Mouse (Mus musculus): ENCODE measurements around the gene Khdc3. TPM values are rescaled to one million over a fixed set of nuclear protein-coding genes. Genes with fewer than 3 reads are reported as not detected.

Khdc3 gene
- polyA plus RNA-seq, 1 experiment from 2014 or later: not detected

- Histone ChIP-seq H3K9me3 (ENCODE audit: low read length) (no peaks in the 10 kb centered on the region), H3K27me3 (ENCODE audit: insufficient read depth, low read length) (no peaks in the 10 kb centered on the region), H3K4me2 (replicated peaks; ENCODE audit: low read depth, low read length) (no peak overlapping the region), H3K27ac (ENCODE audit: low read length) (no peak overlapping the region), H3K4me1 (ENCODE audit: insufficient read depth, low read length) (no peaks in the 10 kb centered on the region), H3K4me3 (ENCODE audit: low read length) (no peak overlapping the region), H3K9ac (replicated peaks; ENCODE audit: low read length) (no peak overlapping the region), H3K36me3 (ENCODE audit: insufficient read depth, low read length) (no peaks in the 10 kb centered on the region)
- 0% methylated on average over 1 of the region's 1 CpGs for WGBS
- ATAC-seq (ENCODE audit: low FRiP score, low TSS enrichment): peak; percentile 19; the same call in 1 of the 2 replicates
These were observed 9.9 kb upstream of the Khdc3 start for GRCm38 (mm10) chr9:73091747-73092146.

GRCm38 (mm10) chr9:73094580-73094979 is 7.1 kb upstream of the Khdc3 start:
- Histone ChIP-seq H3K9ac (replicated peaks; ENCODE audit: low read length) (no peak overlapping the region), H3K36me3 (ENCODE audit: insufficient read depth, low read length) (no peaks in the 10 kb centered on the region), H3K27me3 (ENCODE audit: insufficient read depth, low read length) (no peaks in the 10 kb centered on the region), H3K27ac (ENCODE audit: low read length) (no peak overlapping the region), H3K4me3 (ENCODE audit: low read length) (no peak overlapping the region), H3K9me3 (ENCODE audit: low read length) (no peaks in the 10 kb centered on the region), H3K4me1 (ENCODE audit: insufficient read depth, low read length) (no peaks in the 10 kb centered on the region), H3K4me2 (replicated peaks; ENCODE audit: low read depth, low read length) (peak overlapping the region; percentile 19; the same call in 1 of the 2 replicates)
- ATAC-seq (ENCODE audit: low FRiP score, low TSS enrichment): peak; percentile 69
- WGBS: 28% methylated on average over 17 of the region's 17 CpGs

- Histone ChIP-seq H3K36me3 (ENCODE audit: insufficient read depth, low read length) (no peaks in the 10 kb centered on the region), H3K27ac (ENCODE audit: low read length) (no peak overlapping the region), H3K9me3 (ENCODE audit: low read length) (no peaks in the 10 kb centered on the region), H3K9ac (replicated peaks; ENCODE audit: low read length) (no peak overlapping the region), H3K27me3 (ENCODE audit: insufficient read depth, low read length) (peaks cover 3% of the 10 kb centered on the region; the same call in 1 of the 2 replicates), H3K4me1 (ENCODE audit: insufficient read depth, low read length) (no peaks in the 10 kb centered on the region), H3K4me2 (replicated peaks; ENCODE audit: low read depth, low read length) (no peak overlapping the region), H3K4me3 (ENCODE audit: low read length) (no peak overlapping the region)
- 85% methylated on average over 2 of the region's 2 CpGs for WGBS
- ATAC-seq (ENCODE audit: low FRiP score, low TSS enrichment): no peak
These were observed 3.7 kb upstream of the Khdc3 start for GRCm38 (mm10) chr9:73097898-73098297.

GRCm38 (mm10) chr9:73102181-73102580 is 545 bp downstream of the Khdc3 start, which contains the start of gene Gm20509:
TSS of gene Gm20509 (plus strand) at chr9:73102470.
- no peak for ATAC-seq (ENCODE audit: low FRiP score, low TSS enrichment)
- Histone ChIP-seq H3K27me3 (ENCODE audit: insufficient read depth, low read length) (peaks cover 17% of the 10 kb centered on the region; the same call in 1 of the 2 replicates), H3K4me3 (ENCODE audit: low read length) (peak within 1 kb of the TSS; percentile 49), H3K9ac (replicated peaks; ENCODE audit: low read length) (peak within 1 kb of the TSS; percentile 67), H3K9me3 (ENCODE audit: low read length) (no peaks in the 10 kb centered on the region), H3K36me3 (ENCODE audit: insufficient read depth, low read length) (no peaks in the 10 kb centered on the region), H3K27ac (ENCODE audit: low read length) (no peak within 1 kb of the TSS), H3K4me2 (replicated peaks; ENCODE audit: low read depth, low read length) (peak within 1 kb of the TSS; percentile 85), H3K4me1 (ENCODE audit: insufficient read depth, low read length) (0 out of 2 replicates have a peak, but pooled peaks cover 7% of the 10 kb centered on the region)
- 90% methylated on average over 4 of the region's 4 CpGs for WGBS

- no peak overlapping the region for H3K27ac ChIP-seq (ENCODE audit: low read length)
- H3K4me3 ChIP-seq (ENCODE audit: low read length): peak overlapping the region; percentile 49
- H3K9ac ChIP-seq (replicated peaks; ENCODE audit: low read length): peak overlapping the region; percentile 67
- ATAC-seq (ENCODE audit: low FRiP score, low TSS enrichment): peak; percentile 66
- H3K36me3 ChIP-seq (ENCODE audit: insufficient read depth, low read length): no peaks in the 10 kb centered on the region
- peaks cover 17% of the 10 kb centered on the region; the same call in 1 of the 2 replicates for H3K27me3 ChIP-seq (ENCODE audit: insufficient read depth, low read length)
- H3K9me3 ChIP-seq (ENCODE audit: low read length): no peaks in the 10 kb centered on the region
- H3K4me1 ChIP-seq (ENCODE audit: insufficient read depth, low read length): 0 out of 2 replicates have a peak, but pooled peaks cover 7% of the 10 kb centered on the region
- 3% methylated on average over 60 of the region's 60 CpGs for WGBS
- peak overlapping the region; percentile 85 for H3K4me2 ChIP-seq (replicated peaks; ENCODE audit: low read depth, low read length)
These were observed 1.7 kb downstream of the Khdc3 start for GRCm38 (mm10) chr9:73103159-73103879.

GRCm38 (mm10) chr9:73103880-73104198 is 2.2 kb downstream of the Khdc3 start:
- 0 out of 2 replicates have a peak, but pooled peaks cover 7% of the 10 kb centered on the region for H3K4me1 ChIP-seq (ENCODE audit: insufficient read depth, low read length)
- 34% methylated on average over 5 of the region's 5 CpGs for WGBS
- no peaks in the 10 kb centered on the region for H3K9me3 ChIP-seq (ENCODE audit: low read length)
- ATAC-seq (ENCODE audit: low FRiP score, low TSS enrichment): peak; percentile 68
- peak overlapping the region; percentile 67 for H3K9ac ChIP-seq (replicated peaks; ENCODE audit: low read length)
- peak overlapping the region; percentile 49 for H3K4me3 ChIP-seq (ENCODE audit: low read length)
- no peak overlapping the region for H3K27ac ChIP-seq (ENCODE audit: low read length)
- peak overlapping the region; percentile 85 for H3K4me2 ChIP-seq (replicated peaks; ENCODE audit: low read depth, low read length)
- no peaks in the 10 kb centered on the region for H3K36me3 ChIP-seq (ENCODE audit: insufficient read depth, low read length)
- peaks cover 17% of the 10 kb centered on the region; the same call in 1 of the 2 replicates for H3K27me3 ChIP-seq (ENCODE audit: insufficient read depth, low read length)

GRCm38 (mm10) chr9:73105141-73105540 is 3.5 kb downstream of the Khdc3 start:
- H3K27me3 ChIP-seq (ENCODE audit: insufficient read depth, low read length): peaks cover 17% of the 10 kb centered on the region; the same call in 1 of the 2 replicates

GRCm38 (mm10) chr9:73105771-73106170 is 4.1 kb downstream of the Khdc3 start:
- Histone ChIP-seq H3K4me3 (ENCODE audit: low read length) (no peak overlapping the region), H3K9ac (replicated peaks; ENCODE audit: low read length) (no peak overlapping the region), H3K27me3 (ENCODE audit: insufficient read depth, low read length) (peaks cover 17% of the 10 kb centered on the region; the same call in 1 of the 2 replicates), H3K4me1 (ENCODE audit: insufficient read depth, low read length) (0 out of 2 replicates have a peak, but pooled peaks cover 7% of the 10 kb centered on the region), H3K36me3 (ENCODE audit: insufficient read depth, low read length) (no peaks in the 10 kb centered on the region), H3K4me2 (replicated peaks; ENCODE audit: low read depth, low read length) (no peak overlapping the region), H3K9me3 (ENCODE audit: low read length) (no peaks in the 10 kb centered on the region), H3K27ac (ENCODE audit: low read length) (no peak overlapping the region)
- no peak for ATAC-seq (ENCODE audit: low FRiP score, low TSS enrichment)

More at GRCm38 (mm10) chr9:73105141-73105540, 3.5 kb downstream of the Khdc3 start:
- Histone ChIP-seq H3K36me3 (ENCODE audit: insufficient read depth, low read length) (no peaks in the 10 kb centered on the region), H3K4me2 (replicated peaks; ENCODE audit: low read depth, low read length) (no peak overlapping the region), H3K9me3 (ENCODE audit: low read length) (no peaks in the 10 kb centered on the region), H3K4me3 (ENCODE audit: low read length) (no peak overlapping the region), H3K9ac (replicated peaks; ENCODE audit: low read length) (no peak overlapping the region), H3K27ac (ENCODE audit: low read length) (no peak overlapping the region), H3K4me1 (ENCODE audit: insufficient read depth, low read length) (0 out of 2 replicates have a peak, but pooled peaks cover 7% of the 10 kb centered on the region)
- WGBS: 59% methylated on average over 1 of the region's 1 CpGs
- ATAC-seq (ENCODE audit: low FRiP score, low TSS enrichment): no peak

- no peaks in the 10 kb centered on the region for H3K27me3 ChIP-seq (ENCODE audit: insufficient read depth, low read length)
- no peaks in the 10 kb centered on the region for H3K9me3 ChIP-seq (ENCODE audit: low read length)
- peak within 1 kb of the TSS; percentile 85 for H3K9ac ChIP-seq (replicated peaks; ENCODE audit: low read length)
- ATAC-seq (ENCODE audit: low FRiP score, low TSS enrichment): peak; percentile 97
- peaks cover 13% of the 10 kb centered on the region for H3K4me1 ChIP-seq (ENCODE audit: insufficient read depth, low read length)
- H3K4me2 ChIP-seq (replicated peaks; ENCODE audit: low read depth, low read length): peak within 1 kb of the TSS; percentile 84
- H3K27ac ChIP-seq (ENCODE audit: low read length): peak within 1 kb of the TSS; percentile 82
- H3K36me3 ChIP-seq (ENCODE audit: insufficient read depth, low read length): peaks cover 21% of the 10 kb centered on the region
- under 1% methylated on average over 64 of the region's 64 CpGs for WGBS
- peak within 1 kb of the TSS; percentile 99 for H3K4me3 ChIP-seq (ENCODE audit: low read length)
These were observed 11.6 kb downstream of the Khdc3 start, which contains the start of gene Rsl24d1 for GRCm38 (mm10) chr9:73112919-73113906. TSS of gene Rsl24d1 (plus strand) at chr9:73113426.

All from kidney, embryonic 16.5 days (tissue).